Mouse (Mus musculus) hindbrain, embryonic 15.5 days (tissue): ENCODE data around the gene Actr2. TPM values are rescaled to one million over a fixed set of nuclear protein-coding genes. Genes with fewer than 3 reads are reported as not detected.
"Not testable (repeated sequence)": the region's sequence is repeated elsewhere in the genome, so short reads cannot be mapped to it uniquely, and the experiment has no call there.

ENCODE experiments used
- ATAC-seq: fragments of 200-750 bp; cut with Nextera tagmentation; 2 replicates; pipeline ENCODE4 v1.8.0; 2017; ENCODE audit warnings: low read depth, moderate number of reproducible peaks, moderate TSS enrichment; ENCODE audit not compliant: low FRiP score
- H3K27ac ChIP-seq: fragments of 300-500 bp; sonication (generic); replicated peaks from 2 replicates; pipeline ENCODE4 v1.5.1; 2015; ENCODE audit warnings: mild to moderate bottlenecking, inconsistent platforms
- H3K27me3 ChIP-seq: fragments of 300-500 bp; sonication (generic); 2 replicates; pipeline ENCODE4 v1.6.1; 2015; ENCODE audit warnings: control low read depth, inconsistent platforms
- H3K36me3 ChIP-seq: fragments of 300-500 bp; sonication (generic); 2 replicates; pipeline ENCODE4 v1.6.1; 2015; ENCODE audit warnings: control low read depth, inconsistent platforms
- H3K4me1 ChIP-seq: fragments of 300-500 bp; sonication (generic); replicated peaks from 2 replicates; pipeline ENCODE4 v1.6.1; 2015; ENCODE audit warnings: control low read depth, inconsistent platforms
- H3K4me2 ChIP-seq: fragments of 300-500 bp; sonication (generic); 2 replicates; pipeline ENCODE4 v1.6.1; 2015; ENCODE audit warnings: moderate library complexity, mild to moderate bottlenecking, inconsistent platforms
- H3K4me3 ChIP-seq: fragments of 300-500 bp; sonication (generic); 2 replicates; pipeline ENCODE4 v1.5.1; 2015; ENCODE audit warnings: mild to moderate bottlenecking, inconsistent platforms
- H3K9ac ChIP-seq: fragments of 300-500 bp; sonication (generic); 2 replicates; pipeline ENCODE4 v1.6.1; 2015; ENCODE audit warnings: inconsistent platforms
- H3K9me3 ChIP-seq: fragments of 300-500 bp; sonication (generic); 2 replicates; pipeline ENCODE4 v1.6.1; 2016; ENCODE audit warnings: control low read depth, inconsistent platforms
- WGBS: fragments of 180-500 bp; shearing (Covaris S2); methylation state at CpG from one replicate; pipeline ENCODE4 v1.1.7; 2015; 5-methylcytosine and 5-hydroxymethylcytosine counted together
- polyA plus RNA-seq: library from polyadenylated mRNA; unstranded; fragments of >200 nt; fragmentation: Nextera tagmentation; extraction: Ambion mirVana; gene quantifications from 2 replicates; pipeline ENCODE4 v1.2.1, GENCODE M21; 2015

Actr2 gene
- polyA plus RNA-seq, 1 experiment from 2014 or later = 156 TPM

DNA sequence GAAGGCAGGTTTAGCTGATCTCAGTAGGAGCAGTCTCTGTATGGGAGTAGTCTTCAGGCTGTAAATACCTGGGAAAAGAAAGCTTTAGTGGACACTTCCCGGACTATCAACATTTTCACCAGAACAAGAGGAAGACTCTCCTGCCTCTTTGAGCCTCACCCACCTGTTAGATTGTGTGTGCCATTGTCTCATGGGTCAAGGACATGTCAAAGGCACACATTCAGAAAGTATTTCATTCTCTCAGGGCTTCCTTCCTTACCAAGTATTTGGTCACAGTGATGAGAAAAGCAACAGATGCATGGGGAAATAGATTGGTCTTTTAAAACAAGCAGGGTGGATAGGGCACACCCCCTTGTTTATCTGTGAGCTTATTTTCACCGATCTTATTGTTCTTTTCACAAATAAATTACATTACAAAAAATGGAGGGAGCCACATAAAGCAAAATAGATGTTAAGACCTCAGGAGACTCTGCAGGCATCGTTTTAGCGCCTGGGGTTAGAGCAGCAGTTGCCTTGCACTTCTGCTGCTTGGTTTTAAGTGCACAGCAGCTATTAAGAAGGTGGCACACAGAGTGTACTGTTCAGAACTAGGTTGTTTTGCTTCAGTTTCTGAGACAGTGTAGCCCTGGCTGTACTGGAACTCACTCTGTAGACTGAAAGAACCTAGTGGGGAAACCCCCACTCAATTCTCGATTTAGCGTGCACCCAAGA is 25.9 kb upstream of the Actr2 start:
- H3K4me2 ChIP-seq = no peak overlapping the region
- no peak for ATAC-seq
- H3K27ac ChIP-seq = no peak overlapping the region
- H3K36me3 ChIP-seq = no peaks in the 10 kb centered on the region
- H3K4me1 ChIP-seq = no peaks in the 10 kb centered on the region
- no peaks in the 10 kb centered on the region for H3K9me3 ChIP-seq
- WGBS = 93% methylated on average over 6 of the region's 6 CpGs
- H3K27me3 ChIP-seq = no peaks in the 10 kb centered on the region
- no peak overlapping the region for H3K9ac ChIP-seq
- no peak overlapping the region for H3K4me3 ChIP-seq

DNA sequence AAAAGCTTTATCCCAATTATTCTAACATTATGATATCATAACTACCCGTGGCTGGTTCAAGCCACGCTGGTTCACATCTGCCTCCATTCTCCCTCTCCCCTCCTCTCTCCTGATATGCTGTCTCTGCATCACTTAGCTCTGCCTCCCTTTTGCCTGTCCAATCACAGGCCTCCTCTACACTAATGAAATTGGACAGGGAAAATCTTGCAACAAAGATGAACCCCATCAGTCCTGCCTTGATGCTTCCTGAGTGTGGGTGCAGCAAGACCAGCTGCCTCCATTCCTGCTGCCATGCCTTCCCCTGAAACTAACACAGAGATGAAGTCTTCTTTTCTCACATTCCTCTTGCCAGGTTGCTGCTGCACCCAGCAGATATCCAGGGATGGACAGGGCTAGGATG is 25.2 kb upstream of the Actr2 start:
- no peak overlapping the region for H3K27ac ChIP-seq
- 96% methylated on average over 2 of the region's 2 CpGs for WGBS
- ATAC-seq = no peak
- H3K4me1 ChIP-seq = no peaks in the 10 kb centered on the region
- H3K9me3 ChIP-seq = no peaks in the 10 kb centered on the region
- no peak overlapping the region for H3K4me2 ChIP-seq
- H3K27me3 ChIP-seq = no peaks in the 10 kb centered on the region
- H3K36me3 ChIP-seq = no peaks in the 10 kb centered on the region
- H3K9ac ChIP-seq = no peak overlapping the region
- no peak overlapping the region for H3K4me3 ChIP-seq

DNA sequence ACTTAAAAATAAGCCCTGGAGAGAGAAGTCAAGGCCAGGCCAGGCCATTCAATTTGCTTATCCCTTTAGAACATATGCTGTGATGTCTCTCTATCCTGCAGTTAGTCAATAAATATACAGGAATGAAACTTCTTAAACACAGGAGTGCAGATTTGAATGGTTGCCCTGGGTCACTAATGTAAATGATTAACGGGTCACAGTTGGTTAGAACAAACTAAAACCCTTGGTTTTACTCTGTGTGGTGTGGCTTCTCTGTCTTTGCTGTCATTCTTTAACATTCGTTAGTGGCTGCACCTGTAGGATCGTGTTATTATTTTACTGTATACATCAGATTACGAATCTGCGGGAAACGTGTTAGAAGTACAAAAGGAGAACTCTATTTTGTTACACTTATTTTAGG is 23.6 kb upstream of the Actr2 start:
- Histone ChIP-seq H3K9me3 (no peaks in the 10 kb centered on the region), H3K9ac (no peak overlapping the region), H3K4me3 (no peak overlapping the region), H3K27ac (no peak overlapping the region), H3K4me2 (no peak overlapping the region), H3K4me1 (no peaks in the 10 kb centered on the region), H3K27me3 (no peaks in the 10 kb centered on the region), H3K36me3 (no peaks in the 10 kb centered on the region)
- ATAC-seq = no peak
- WGBS = 77% methylated on average over 6 of the region's 6 CpGs

GRCm38 (mm10) chr11:20134869-20135268 is 22.2 kb upstream of the Actr2 start:
- H3K9me3 ChIP-seq, H3K9ac ChIP-seq, H3K27ac ChIP-seq, ATAC-seq, H3K36me3 ChIP-seq, H3K27me3 ChIP-seq, H3K4me2 ChIP-seq, H3K4me3 ChIP-seq, H3K4me1 ChIP-seq: not testable (repeated sequence)
- WGBS = 62% methylated on average over 3 of the region's 3 CpGs

DNA sequence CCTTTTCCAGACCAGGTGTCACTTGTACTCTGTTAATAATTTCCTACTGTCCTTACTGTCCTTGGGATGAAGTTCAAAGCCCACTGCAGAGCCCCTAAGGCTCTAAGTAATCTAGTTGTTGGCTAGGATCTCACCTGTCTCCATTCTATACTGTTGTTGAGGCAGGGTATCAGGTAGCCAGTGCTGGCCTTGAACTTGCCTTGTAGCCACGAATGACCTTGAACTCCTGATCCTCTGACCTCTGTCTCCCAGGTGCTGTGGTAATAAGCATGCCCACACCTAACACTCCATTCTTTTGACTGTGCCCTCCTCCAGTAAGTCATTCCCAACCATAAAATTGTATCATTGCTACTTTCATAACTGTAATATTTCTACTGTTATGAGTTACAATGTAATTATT is 21.0 kb upstream of the Actr2 start:
- 88% methylated on average over 1 of the region's 1 CpGs for WGBS
- Histone ChIP-seq H3K36me3 (no peaks in the 10 kb centered on the region), H3K4me3 (no peak overlapping the region), H3K4me2 (no peak overlapping the region), H3K27me3 (no peaks in the 10 kb centered on the region), H3K4me1 (no peaks in the 10 kb centered on the region), H3K9ac (no peak overlapping the region), H3K27ac (no peak overlapping the region), H3K9me3 (no peaks in the 10 kb centered on the region)
- ATAC-seq = no peak

DNA sequence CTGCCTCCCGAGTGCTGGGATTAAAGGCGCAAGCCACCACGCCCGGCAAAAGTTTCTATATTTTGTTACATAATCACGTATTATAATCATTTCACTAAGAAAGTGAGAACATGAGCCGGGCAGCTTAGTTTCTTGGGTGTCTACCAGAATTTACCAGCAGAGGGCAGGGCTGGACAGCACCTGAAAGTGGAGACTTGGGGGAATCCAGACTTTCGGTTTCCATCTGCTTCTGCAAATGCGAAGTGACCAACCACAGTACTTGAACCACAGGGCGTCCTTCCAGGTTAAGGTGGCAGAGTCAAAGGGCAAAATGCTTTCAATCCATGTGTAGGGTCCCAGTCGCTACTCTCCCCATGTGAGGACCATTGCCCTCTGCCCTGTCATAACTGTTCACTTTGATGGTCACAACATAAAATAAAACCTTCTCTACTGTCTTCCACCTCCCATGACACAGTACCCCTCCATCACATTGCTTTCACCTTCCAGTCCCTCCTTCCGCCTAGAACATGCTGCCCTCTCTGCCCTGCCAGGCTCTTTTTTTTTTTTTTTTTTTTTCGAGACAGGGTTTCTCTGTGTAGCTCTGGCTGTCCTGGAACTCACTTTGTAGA is 20.3 kb upstream of the Actr2 start:
- WGBS = 41% methylated on average over 12 of the region's 12 CpGs
- Histone ChIP-seq H3K9ac (no peak overlapping the region), H3K4me2 (peak overlapping the region; percentile 33; the same call in 1 of the 2 replicates), H3K4me1 (no peaks in the 10 kb centered on the region), H3K27ac (no peak overlapping the region), H3K9me3 (no peaks in the 10 kb centered on the region), H3K4me3 (no peak overlapping the region), H3K36me3 (no peaks in the 10 kb centered on the region), H3K27me3 (no peaks in the 10 kb centered on the region)
- ATAC-seq = no peak

- H3K27me3 ChIP-seq = no peaks in the 10 kb centered on the region
- H3K9me3 ChIP-seq = no peaks in the 10 kb centered on the region
- H3K4me3 ChIP-seq = no peak overlapping the region
- ATAC-seq = no peak
- H3K36me3 ChIP-seq = no peaks in the 10 kb centered on the region
- no peak overlapping the region for H3K27ac ChIP-seq
- WGBS = 81% methylated on average over 10 of the region's 10 CpGs
- H3K9ac ChIP-seq = no peak overlapping the region
- no peaks in the 10 kb centered on the region for H3K4me1 ChIP-seq
- H3K4me2 ChIP-seq = no peak overlapping the region
Measured at GRCm38 (mm10) chr11:20126673-20127516, 14.2 kb upstream of the Actr2 start.

- no peak overlapping the region for H3K4me2 ChIP-seq
- no peaks in the 10 kb centered on the region for H3K9me3 ChIP-seq
- no peak overlapping the region for H3K9ac ChIP-seq
- H3K4me3 ChIP-seq = no peak overlapping the region
- WGBS = 77% methylated on average over 1 of the region's 1 CpGs
- H3K27me3 ChIP-seq = no peaks in the 10 kb centered on the region
- no peaks in the 10 kb centered on the region for H3K36me3 ChIP-seq
- H3K4me1 ChIP-seq = no peaks in the 10 kb centered on the region
- ATAC-seq = no peak
- no peak overlapping the region for H3K27ac ChIP-seq
Measured at GRCm38 (mm10) chr11:20125423-20125822, 12.7 kb upstream of the Actr2 start.

DNA sequence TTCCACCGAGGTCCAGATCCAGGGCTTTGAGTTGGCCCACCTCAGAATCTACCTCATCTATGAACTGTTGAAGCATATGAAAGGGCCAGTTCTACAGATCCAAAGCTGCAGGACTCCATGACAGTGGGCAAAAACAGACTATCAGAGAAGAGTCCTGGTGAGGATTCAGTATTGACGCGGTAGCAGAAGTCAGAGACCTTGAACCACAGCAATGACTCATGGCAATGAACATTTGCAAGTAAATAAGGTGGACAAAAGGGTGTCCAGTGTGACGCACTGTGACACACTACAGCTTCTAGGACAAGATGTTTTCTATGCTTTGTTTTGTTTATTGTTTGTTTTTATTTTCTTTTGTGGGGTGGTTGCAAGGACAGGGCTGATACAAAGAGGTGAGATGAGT is 4.0 kb upstream of the Actr2 start:
- 86% methylated on average over 4 of the region's 4 CpGs for WGBS
- Histone ChIP-seq H3K36me3 (no peaks in the 10 kb centered on the region), H3K4me3 (no peak overlapping the region), H3K4me2 (no peak overlapping the region), H3K4me1 (peaks cover 10% of the 10 kb centered on the region), H3K9me3 (no peaks in the 10 kb centered on the region), H3K27me3 (no peaks in the 10 kb centered on the region), H3K27ac (no peak overlapping the region), H3K9ac (no peak overlapping the region)
- ATAC-seq = no peak

- no peak overlapping the region for H3K9ac ChIP-seq
- peaks cover 15% of the 10 kb centered on the region for H3K4me1 ChIP-seq
- no peak overlapping the region for H3K4me2 ChIP-seq
- 69% methylated on average over 5 of the region's 5 CpGs for WGBS
- H3K27me3 ChIP-seq = no peaks in the 10 kb centered on the region
- no peak overlapping the region for H3K4me3 ChIP-seq
- no peaks in the 10 kb centered on the region for H3K36me3 ChIP-seq
- H3K27ac ChIP-seq = no peak overlapping the region
- ATAC-seq = no peak
- no peaks in the 10 kb centered on the region for H3K9me3 ChIP-seq
Measured at GRCm38 (mm10) chr11:20116030-20116551, 3.4 kb upstream of the Actr2 start.

DNA sequence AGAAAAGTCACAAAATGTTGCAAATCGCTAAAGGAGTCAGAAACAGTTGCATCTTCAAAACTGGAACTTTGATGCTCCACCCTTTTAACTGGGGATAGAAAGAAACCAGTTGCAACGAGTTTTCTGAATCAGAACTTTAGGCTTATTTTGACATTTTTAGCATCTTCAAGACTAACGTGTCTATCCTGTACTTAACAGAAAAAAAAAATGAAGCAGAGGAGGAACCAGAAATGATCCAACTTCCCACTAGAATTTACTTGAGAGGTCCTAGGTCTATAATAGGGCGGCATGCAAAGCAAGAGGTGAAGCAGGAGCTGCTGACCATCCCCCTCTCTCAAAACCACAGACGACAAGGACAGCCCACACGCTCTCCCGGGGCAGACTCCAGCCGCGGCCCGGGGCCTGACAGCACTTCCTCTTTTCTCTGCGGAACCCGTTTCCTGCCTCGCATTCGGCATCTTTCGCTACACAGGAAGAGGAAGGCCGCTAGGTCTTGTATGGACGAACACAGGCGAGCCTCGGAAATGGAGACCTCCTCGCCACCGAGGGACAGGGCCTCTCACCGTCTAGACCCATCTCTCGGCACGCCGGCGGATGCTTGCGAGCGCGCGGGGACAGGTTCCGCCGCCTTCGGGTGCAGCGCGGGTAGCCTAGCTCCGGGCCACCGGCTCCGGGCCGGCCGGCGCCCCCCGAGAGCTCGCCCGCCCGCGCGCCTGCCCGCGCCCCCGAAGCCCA is 540 bp downstream of the Actr2 start:
- H3K4me1 ChIP-seq = peaks cover 22% of the 10 kb centered on the region
- H3K4me3 ChIP-seq = peak overlapping the region; percentile 85
- no peaks in the 10 kb centered on the region for H3K9me3 ChIP-seq
- ATAC-seq = peak; percentile 86
- peak overlapping the region; percentile 88 for H3K27ac ChIP-seq
- whole genome bisulfite sequencing = under 1% methylated on average over 46 of the region's 50 CpGs
- H3K36me3 ChIP-seq = no peaks in the 10 kb centered on the region
- H3K27me3 ChIP-seq = no peaks in the 10 kb centered on the region
- H3K9ac ChIP-seq = peak overlapping the region; percentile 69
- H3K4me2 ChIP-seq = peak overlapping the region; percentile 59
